Mouse (Mus musculus) thymus, postnatal 10 days (tissue): ENCODE data around the gene Gpx7.
"Not testable (repeated sequence)": the region's sequence is repeated elsewhere in the genome, so short reads cannot be mapped to it uniquely, and the experiment has no call there.

Experiments used
- DNase-seq, 2 experiments: peaks; one replicate each; pipeline ENCODE4 v3.0.0; 2021; ENCODE audit warnings: low spot score in 2 of 2

The Gpx7 gene

DNA sequence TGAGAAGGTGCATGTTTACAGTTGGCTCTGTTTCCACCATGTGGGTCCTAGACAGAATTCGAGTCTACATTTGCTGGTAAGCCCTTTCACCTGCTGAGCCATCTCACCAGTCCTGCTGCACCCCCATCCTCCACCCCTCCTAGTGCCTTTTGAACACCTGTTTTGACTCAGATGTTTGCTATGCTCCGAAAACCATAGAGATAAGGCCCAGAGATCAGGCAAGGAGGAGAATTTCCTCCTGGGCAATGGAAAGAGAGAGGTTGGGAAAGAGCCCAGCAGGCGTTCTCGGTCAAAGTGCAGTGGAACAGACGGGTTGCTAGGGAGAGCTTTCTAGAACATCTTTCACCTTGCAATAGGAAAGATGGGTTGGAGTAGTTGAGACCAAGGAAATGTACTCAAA, 15.6 kb downstream of the Gpx7 start:
- no peak for DNase-seq

DNA sequence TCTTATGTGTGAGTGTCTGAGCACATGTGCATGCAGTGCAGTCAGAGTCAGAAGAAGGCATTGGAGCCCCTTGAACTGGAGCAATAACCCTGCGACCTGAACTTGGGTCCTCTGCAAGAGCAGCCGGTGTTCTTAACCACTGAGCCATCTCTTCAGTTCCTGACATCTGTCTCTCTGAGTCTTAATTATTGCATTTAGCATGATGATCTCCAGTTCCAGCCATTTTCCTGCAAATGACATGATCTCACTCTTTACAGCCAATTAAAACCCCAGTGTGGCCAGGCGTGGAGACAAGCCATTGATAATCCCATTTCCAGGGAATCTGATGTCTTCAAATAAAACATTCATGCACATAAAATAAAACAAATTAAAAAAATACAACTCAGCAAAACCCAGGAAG, 18.0 kb downstream of the Gpx7 start:
- no peak for DNase-seq

DNA sequence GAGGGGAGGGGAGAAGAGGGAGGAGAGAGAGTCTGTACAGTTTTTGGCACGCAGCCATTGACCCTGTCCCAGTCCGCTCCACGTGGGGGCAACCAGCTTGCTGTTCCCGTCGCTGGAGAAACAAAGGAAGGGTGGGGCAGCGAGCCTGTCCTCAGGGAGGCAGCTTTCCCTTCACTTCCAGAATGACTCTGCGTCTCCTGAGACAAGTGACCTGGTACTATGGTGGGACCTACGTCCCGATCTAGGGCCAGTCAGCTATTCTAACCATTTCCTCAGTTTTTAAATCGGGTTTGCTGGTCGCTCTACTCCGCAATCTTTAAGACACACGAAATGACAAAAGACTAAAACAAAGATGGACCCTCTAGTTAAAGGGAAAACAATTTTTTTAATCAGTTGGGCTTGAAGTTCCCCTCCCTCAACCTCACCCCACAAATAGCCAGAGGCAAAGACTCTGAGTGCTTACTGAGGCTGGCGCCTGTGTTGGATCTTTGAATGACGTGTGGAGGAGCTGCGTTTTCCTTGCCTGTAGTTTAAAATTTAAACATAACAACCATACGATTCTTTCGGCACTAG, 19.0 kb downstream of the Gpx7 start:
- no peak for DNase-seq

DNA sequence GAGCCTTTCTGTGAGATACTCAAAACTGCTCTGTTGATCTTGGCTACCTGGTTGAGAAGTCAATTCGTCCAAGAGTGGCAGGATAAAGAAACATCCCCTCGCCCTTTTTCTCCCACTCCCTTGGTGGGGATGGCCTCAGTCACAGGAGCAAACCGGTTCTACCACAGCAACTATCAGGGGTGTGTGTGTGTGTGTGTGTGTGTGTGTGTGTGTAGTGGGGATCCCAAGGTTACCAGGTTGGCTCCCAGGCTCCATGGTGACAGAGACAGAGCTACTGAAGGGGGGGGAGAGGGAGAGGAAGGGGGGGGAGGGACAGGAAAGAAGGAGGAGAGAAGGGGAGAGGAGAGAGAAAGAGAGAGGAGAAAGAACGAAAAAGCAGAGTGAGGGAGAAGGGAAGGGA, 19.7 kb downstream of the Gpx7 start:
- DNase-seq, result no peak

DNA sequence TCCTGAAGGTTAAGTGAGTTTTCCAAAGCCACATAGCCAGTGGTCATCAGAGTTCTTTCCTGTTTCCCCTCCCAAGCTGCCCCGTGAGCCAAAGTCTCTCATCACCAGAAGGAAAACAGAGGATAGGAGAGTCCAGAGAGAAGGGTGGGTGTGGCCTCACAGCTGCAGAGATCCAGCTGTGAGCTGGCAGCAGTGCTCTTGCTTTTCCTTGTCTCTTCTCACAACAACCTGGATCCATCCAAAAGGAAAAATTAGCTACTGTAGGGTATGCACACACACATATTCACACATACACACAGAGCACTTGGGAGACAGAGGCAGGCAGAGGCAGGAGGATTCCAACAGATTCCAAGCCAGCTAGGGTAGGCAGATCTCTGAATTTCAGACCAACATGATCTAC, 20.7 kb downstream of the Gpx7 start:
- DNase-seq, result no peak

DNA sequence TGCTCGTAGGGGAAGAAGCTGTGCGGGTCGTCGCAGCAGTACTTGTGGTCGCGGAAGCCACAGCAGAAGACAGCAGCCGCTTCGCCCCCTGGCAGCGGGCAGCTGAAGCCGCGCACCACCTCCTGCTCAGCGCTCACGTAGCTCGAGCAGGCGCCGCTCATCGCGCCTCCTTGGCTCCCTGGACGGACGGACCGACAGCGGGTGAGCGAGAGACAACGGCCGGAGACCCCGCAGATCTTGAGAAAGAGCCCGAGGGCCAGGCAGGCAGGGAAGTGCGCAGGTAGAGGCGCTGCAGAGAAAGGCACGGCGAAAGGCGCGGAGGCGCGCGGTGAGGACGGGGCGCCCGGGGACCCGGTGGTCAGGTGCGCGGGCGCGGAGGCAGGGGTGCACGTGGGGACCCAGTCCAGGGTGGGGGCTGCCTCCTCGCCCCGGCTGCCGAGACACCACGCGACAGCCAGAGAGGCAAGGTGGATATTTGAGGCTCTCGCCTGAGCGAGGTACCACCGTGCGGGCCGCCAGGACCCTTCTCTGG, 23.5 kb downstream of the Gpx7 start, which contains the start of gene Shisal2a:
Gene Shisal2a (minus strand): TSS at position 167 of the 532 bp plus-strand sequence.
- DNase-seq, result peak in 1 of 2 experiments; percentile 8

DNA sequence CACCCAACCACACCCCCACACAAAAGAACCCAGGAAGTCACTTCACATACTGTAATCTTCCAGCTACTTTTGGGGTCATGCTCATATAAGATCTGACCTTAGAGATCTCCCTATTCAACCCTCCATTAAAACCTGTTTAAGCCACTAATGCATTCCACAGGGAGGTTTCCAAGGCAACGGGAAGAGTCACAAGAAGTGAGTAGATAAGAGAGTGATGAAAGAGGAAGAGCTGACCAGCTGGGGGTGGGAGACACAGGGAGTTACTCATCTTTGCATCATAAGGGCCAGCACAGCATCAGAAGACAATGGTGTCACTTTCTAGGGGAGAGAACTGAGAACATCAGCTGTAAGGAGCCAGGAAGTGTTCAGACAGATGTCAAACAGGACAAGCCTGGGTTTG, 26.6 kb downstream of the Gpx7 start:
- DNase-seq, result no peak

DNA sequence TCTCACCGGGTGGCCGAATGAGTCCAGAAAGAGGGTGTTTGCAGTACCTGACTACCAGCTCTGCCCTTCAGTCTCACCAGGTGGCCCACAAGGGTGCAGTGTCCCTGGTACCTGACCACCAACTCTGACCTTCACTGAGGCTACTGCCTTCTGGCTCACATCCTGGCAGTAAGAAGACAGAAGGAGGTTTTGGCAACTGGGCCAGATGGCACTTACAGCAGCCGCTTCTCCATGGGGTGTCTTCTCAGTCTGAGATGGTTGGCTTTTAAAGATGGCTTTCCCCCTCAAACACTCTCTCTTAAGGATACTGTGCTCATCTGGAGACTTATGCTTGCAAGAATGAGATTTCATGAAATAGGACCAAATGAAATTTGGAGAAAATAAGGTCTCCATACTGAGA, 27.3 kb downstream of the Gpx7 start:
- no peak for DNase-seq

DNA sequence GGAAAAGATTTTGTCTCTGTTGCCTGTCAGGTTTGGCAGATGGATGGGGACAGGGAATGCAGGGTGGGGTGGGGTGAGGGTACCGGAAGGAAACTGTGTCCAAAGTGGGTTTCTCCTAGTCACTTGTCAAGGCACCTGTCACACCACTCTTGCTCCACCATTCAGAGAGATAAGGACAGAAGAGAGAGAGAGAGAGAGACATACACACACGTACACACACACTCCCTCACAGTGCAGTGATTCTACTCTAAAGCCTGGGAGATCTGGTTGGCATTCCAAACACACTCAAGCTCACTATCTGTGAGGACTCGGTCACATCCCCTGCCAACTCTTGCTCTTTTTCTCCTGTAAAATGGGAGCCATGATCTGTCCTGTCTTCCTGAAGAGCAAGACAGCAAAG, 34.6 kb downstream of the Gpx7 start:
- no peak for DNase-seq

DNA sequence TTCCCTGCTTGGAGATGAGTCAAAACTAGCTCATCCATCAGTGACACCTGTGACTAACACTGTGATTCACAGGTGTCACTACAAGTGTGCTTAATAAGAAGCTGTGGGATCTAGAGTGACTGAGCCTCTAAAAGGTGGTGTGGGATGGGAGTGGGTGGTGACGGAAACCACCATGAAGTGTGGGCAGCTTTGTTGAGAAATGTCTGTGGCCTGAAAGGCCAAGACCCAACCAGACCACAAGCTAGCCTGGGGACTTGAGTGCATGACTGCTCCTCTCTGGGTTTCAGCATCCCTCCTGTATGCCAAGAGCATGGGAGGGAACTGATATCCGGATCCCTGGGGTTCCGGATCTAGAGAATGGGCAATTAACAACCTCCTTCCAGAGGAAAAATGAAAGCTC, 35.3 kb downstream of the Gpx7 start:
- DNase-seq, result no peak

DNA sequence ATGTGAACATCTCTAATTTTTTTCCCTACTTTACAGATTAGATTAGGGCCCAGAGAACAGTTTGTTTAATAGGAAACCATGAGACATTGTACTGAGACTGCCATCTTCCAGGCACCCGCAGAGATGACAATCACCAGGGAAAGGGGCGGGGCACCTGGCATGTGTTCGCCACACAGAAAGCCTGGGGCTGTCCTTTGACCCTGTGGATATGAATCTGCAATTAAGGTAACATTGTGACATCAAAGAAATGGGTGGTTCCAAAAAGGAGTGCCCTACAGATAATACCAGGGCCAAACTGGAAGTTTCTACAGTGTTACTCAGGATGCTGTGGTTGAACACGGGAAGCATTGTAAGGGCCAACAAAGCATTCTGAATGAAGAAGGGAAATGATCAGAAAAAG, 36.4 kb downstream of the Gpx7 start:
- no peak for DNase-seq

DNA sequence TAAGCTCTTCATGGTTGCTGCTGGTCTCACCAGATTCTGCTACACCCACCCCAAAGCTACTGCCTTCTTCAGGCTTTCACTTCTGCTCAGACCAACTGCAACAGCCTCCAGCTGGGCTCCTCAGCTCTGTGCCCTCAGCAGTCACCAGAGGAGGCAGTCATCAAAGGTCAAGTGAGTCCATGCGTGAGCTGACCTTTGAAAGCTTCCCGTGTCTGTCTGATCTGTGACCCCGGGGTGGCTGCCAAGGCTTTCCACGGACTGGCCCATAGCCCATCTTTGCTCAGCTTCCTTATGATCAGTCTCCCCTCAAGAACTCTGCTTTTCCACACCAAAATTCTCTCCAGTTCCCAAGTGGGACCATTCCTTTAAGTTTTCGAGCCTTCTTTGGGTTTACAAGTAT, 37.5 kb downstream of the Gpx7 start:
- DNase-seq, result no peak

DNA sequence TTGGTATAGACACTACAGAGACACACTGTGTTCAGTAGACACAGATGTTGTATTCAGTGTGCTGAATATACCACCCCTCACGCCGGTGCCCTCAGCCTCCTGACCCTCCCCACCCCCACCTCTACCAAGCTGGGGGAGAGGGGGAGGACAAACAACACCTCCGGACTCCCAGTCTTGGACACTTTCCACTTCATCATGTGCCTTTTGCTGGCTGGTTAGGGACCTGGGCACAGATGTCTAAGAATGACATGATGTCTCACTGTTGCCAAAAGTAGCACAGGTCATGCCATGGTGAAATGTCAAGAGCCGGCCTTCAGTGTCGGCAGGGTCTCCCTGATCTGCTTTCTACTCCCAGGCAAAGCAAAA, 42.7 kb downstream of the Gpx7 start:
- no peak for DNase-seq

DNA sequence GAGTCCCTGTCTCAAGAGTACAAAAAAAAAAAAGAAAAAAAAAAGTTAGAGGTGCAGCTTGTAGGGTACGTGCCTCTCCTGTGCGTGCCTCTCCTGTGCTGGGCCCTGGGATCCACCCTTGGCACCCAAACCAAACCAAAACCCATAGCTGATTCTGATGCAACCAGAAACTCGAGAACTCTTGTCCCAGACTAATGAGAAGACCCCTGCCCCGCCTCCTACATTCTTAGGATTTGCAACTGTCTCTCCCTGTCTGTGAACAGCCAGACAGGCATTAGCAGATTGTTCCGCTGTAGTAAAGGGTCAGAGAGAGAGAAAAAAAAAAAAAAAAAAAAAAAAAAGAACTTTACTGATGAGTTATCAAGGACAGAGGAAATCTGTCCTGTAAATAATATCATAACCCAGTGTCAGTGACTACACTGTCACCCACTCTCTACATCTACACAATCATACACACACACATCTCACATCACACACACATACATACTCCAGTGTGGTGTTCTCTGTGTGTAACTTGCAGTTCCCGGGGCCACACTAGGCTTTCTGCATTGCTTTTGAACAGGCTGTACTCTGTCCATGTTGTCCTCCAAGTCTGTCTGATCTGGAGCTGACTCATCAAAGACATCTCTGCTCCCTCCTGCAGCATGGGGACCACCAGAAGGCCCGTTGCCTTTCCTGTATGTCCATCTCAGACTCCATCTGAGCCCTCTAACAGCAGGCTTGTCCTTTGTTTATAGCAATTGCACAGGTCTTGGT, 43.2 kb downstream of the Gpx7 start:
- no peak for DNase-seq

DNA sequence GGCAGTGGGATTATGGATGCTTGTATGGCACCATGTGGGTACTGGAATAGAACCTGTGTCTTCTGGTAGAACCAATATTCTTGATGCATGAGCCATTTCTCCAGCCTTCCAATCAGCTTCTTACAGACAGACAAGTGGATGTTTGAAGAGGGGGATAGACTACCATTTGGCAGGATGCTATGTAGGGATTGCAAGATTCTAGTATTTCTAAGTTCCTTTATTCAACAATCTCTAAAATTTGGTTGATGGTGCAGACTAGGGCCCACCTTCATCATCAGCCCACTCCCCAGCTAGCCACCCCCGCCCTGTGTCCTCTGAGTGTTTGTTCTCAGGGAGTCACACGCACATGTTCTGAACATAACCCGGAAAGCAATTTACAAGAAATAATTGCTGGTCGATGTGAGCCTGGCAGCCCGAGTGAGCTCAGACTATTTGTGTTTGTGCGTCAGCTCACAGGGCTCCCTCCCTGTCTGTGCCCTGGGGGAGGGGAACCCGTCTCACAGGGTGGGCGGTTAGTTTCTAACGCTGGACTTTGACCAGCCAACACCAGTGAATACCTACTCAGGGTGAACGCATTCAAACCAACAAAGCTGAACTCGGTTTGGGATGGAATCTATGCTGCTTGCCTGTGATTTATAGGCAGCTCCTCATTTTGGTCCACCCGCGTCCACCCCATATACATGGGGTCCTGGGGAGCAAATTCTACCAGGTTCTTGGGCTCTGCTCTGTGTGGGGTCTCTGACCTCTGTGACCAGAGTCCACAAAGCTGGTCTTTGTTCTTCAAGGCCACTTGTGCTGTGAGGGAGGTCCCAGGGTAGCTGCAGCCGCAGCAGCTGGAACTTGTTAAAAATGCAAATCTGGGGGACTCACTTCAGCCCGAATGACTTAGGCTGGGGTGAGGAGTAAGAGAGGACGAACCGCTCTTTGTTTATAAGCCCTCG, 44.2 kb downstream of the Gpx7 start:
- no peak for DNase-seq

DNA sequence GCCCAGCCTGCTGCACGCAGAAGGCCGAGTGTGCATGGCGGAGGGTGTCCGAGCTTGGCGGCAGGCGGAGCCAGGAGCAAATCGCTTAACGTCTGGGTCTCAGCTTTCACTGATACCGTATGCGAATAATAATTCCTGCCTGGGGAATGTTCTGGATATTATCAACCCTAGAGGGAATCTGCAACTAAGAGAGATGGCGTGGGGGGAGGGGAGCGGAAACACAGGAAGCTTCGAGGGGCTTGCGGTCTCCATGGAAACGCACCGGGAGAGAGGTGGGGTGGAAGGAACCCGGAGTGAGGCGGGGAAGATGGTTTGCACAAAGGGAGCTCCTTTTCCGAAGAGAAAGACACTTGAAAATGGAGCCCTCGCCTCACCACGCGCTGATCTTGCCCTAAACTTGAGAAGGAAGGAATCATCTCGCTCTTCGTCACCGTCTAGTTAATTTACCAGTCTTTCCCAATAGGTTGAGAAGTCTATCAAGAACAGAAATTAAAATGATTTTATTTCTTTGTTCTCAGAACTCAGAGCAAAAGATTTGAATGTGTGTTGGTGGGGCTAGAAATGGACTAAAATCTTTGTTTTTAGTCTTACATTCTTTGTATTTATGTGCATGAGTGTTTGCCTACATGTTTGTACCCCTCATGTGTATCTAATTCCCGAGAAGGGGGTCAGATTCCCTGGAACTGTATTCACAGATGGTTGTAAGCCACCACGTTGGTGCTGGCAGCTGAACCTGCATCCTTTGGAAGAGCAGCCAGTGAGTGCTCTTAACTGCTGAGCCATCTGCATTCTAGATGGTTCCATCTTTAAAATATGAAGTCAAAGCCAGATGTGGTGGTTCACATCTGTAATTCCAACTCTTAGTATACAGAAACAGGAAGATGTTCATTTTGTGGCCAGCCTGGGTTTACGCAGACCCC, 46.4 kb downstream of the Gpx7 start:
- DNase-seq, result peak; percentile 8 to 37

DNA sequence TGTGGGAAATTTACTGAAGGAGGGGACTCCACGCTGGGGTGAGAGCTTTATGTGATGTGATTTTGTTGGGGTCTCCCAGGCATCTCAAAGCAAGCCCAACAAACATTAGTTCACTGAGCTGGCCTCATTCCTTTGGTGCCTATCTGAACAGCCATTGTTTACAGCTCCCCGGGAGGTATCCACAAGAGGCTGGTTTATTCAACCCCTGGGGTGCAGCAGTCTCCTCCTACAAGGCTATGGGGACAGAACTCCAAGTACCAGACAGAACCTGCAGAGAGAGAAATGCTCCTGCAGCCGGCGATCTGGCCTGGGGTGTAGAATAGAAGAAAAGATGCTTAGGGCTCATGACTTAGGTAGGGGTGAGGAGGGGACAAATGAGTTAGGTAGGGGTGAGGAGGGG, 48.3 kb downstream of the Gpx7 start:
- DNase-seq, result no peak

DNA sequence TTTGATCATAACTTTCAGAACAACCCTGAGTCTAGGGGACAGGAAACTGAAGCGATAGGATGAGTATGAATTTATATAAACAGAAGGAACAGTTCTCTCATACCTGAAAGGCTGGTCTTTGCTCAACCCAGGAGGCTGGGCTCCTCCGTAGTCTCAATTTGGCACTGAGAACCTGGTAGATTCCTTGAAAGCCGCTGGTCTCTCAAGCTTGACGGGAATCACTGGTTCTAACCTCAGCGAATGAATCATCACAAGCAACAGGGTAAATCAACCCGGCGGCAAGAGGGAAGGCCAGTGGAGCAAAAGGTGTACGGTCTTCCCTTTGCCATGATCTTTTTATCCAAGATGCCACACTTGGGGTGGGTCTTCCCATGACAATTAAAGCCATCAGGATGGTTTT, 49.3 kb downstream of the Gpx7 start:
- DNase-seq, result no peak

DNA sequence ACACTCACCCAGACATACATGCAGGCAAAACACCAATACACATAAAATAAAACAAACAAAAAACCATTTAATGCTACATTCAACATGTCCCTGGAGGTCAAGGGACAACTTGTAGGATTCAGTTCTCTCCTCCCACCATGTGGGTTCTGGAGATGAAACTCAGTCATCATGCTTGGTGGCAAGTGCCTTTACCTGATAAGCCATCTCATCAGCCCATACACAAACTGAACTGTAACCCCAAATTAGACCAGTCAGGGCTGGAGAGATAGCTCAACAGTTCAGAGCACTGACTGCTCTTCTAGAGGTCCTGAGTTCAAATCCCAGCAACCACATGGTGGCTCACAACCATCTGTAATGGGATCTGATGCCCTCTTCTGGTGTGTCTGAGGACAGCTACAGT, 53.2 kb downstream of the Gpx7 start:
- DNase-seq, result not testable (repeated sequence)

DNA sequence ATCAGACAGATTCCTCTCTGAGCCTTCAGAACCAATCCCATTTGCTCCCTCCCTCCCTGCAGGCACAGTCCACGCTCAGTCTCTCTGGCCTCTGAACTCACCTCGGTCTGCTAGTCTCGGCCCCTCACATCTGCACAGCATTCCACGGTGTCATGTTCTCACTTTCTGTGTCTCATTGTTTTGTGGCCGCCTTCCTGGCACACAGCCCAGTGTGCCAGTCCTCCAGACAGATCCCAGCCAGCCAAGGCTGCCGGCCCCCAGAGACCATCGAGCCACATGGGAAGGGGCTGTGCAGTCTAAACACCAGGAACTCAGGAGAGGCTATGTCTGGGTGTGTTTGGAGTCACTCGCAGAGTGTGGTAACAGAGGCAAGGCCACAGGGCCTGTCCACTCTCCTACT, 55.9 kb downstream of the Gpx7 start:
- no peak for DNase-seq
